Mouse (Mus musculus) liver, postnatal 0 days (tissue): ENCODE data around the gene Tsr1. TPM values are rescaled to one million over a fixed set of nuclear protein-coding genes. Genes with fewer than 3 reads are reported as not detected.

Experiments used
- ATAC-seq: fragments of 200-750 bp; cut with Nextera tagmentation; 2 replicates; pipeline ENCODE4 v1.8.0; 2017; ENCODE audit warnings: mild to moderate bottlenecking, moderate library complexity
- DNase-seq: peaks from one replicate; pipeline ENCODE4 v3.0.0-alpha.2; 2016
- H3K27ac ChIP-seq: fragments of 300-500 bp; sonication (generic); 2 replicates; pipeline ENCODE4 v1.5.1; 2014; ENCODE audit warnings: antibody characterized with exemption, moderate library complexity, mild to moderate bottlenecking, low read depth
- H3K27me3 ChIP-seq: fragments of 300-500 bp; sonication (generic); 2 replicates; pipeline ENCODE4 v1.6.1; 2014; ENCODE audit warnings: low read length, control low read depth, mixed read lengths; ENCODE audit not compliant: insufficient read depth
- H3K36me3 ChIP-seq: fragments of 300-500 bp; sonication (generic); replicated peaks from 2 replicates; pipeline ENCODE4 v1.6.1; 2014; ENCODE audit warnings: mild to moderate bottlenecking, control low read depth, low read length, moderate library complexity, mixed read lengths; ENCODE audit not compliant: insufficient read depth
- H3K4me1 ChIP-seq: fragments of 300-500 bp; sonication (generic); 2 replicates; pipeline ENCODE4 v1.6.1; 2014; ENCODE audit warnings: antibody characterized with exemption, mild to moderate bottlenecking, control low read depth; ENCODE audit not compliant: insufficient read depth
- H3K4me2 ChIP-seq: fragments of 300-500 bp; sonication (generic); 2 replicates; pipeline ENCODE4 v1.6.1; 2014; ENCODE audit warnings: low read depth, mild to moderate bottlenecking, low read length, moderate library complexity, mixed read lengths
- H3K4me3 ChIP-seq: fragments of 300-500 bp; sonication (generic); 2 replicates; pipeline ENCODE4 v1.5.1; 2014; ENCODE audit warnings: low read depth, low read length
- H3K9ac ChIP-seq: fragments of 300-500 bp; sonication (generic); replicated peaks from 2 replicates; pipeline ENCODE4 v1.6.1; 2014; ENCODE audit warnings: mild to moderate bottlenecking, moderate library complexity
- H3K9me3 ChIP-seq: fragments of 300-500 bp; sonication (generic); 2 replicates; pipeline ENCODE4 v1.6.1; 2016; ENCODE audit warnings: mild to moderate bottlenecking, control low read depth, low read length, mixed read lengths
- CTCF ChIP-seq: sonication (generic); IDR thresholded peaks from 2 replicates; pipeline ENCODE4 v1.5.1; 2016; ENCODE audit warnings: antibody characterized with exemption, low read depth
- EP300 ChIP-seq: IDR thresholded peaks from 2 replicates; pipeline ENCODE4 v1.6.1; 2016; ENCODE audit warnings: antibody characterized with exemption, low read depth, mild to moderate bottlenecking
- WGBS: fragments of 180-500 bp; shearing (Covaris S2); extraction: QIAGEN DNeasy Blood & Tissue Kit; methylation state at CpG from one replicate; pipeline ENCODE4 v1.1.7; 2014; ENCODE audit not compliant: insufficient replicate concordance; 5-methylcytosine and 5-hydroxymethylcytosine counted together
- microRNA-seq: library from miRNA; unstranded; fragments of <30 nt; microRNA quantifications from one replicate; pipeline ENCODE4, GENCODE M21; 2016
- polyA plus RNA-seq: library from polyadenylated mRNA; unstranded; fragments of >200 nt; fragmentation: Nextera tagmentation; extraction: Ambion mirVana; gene quantifications from 2 replicates; pipeline ENCODE4 v1.2.1, GENCODE M21; 2015

Tsr1 gene
- polyA plus RNA-seq, 1 experiment from 2014 or later = 14.7 TPM

GRCm38 (mm10) chr11:74957600-74957999, 59.7 kb downstream of the Tsr1 start:
- ATAC-seq (no peak), DNase-seq (no peak)
- Histone ChIP-seq H3K4me1 (peaks cover 11% of the 10 kb centered on the region), H3K27me3 (no peaks in the 10 kb centered on the region), H3K27ac (no peak overlapping the region), H3K4me2 (no peak overlapping the region), H3K36me3 (peaks cover 2% of the 10 kb centered on the region; the same call in 1 of the 2 replicates), H3K9me3 (no peaks in the 10 kb centered on the region), H3K9ac (no peak overlapping the region), H3K4me3 (no peak overlapping the region)
- 78% methylated on average over 2 of the region's 2 CpGs for WGBS
- TF ChIP-seq CTCF (no peak), EP300 (no peak)

Small RNA genes within 50 kb of the gene (microRNA-seq; reads per million reads assigned to microRNA genes)
- gene Mir6926 = not detected

Other genes starting within 250 kb of the Tsr1 start
- gene Cluh, start 248.6 kb upstream of the Tsr1 start, polyA plus RNA-seq = 31.2 and 35.6 TPM in 2 replicates
- 24.1 and 30.1 TPM in 2 replicates for gene Pafah1b1, start 173.4 kb upstream of the Tsr1 start, polyA plus RNA-seq
- gene Mettl16, start 127.2 kb upstream of the Tsr1 start, polyA plus RNA-seq = 7.2 and 8.4 TPM in 2 replicates
- gene Mnt, start 67.2 kb upstream of the Tsr1 start, polyA plus RNA-seq = 1.3 and 1.4 TPM in 2 replicates
- gene Sgsm2, start 1.0 kb upstream of the Tsr1 start, polyA plus RNA-seq = 0.79 and 0.87 TPM in 2 replicates
- 4.7 TPM in 2 replicates for gene Smg6, start 27.8 kb downstream of the Tsr1 start, polyA plus RNA-seq
- gene Srr, start 27.9 kb downstream of the Tsr1 start, polyA plus RNA-seq = 4.4 and 5.2 TPM in 2 replicates